Mouse (Mus musculus): Measurements from ENCODE around the gene Arpc4.

DNA sequence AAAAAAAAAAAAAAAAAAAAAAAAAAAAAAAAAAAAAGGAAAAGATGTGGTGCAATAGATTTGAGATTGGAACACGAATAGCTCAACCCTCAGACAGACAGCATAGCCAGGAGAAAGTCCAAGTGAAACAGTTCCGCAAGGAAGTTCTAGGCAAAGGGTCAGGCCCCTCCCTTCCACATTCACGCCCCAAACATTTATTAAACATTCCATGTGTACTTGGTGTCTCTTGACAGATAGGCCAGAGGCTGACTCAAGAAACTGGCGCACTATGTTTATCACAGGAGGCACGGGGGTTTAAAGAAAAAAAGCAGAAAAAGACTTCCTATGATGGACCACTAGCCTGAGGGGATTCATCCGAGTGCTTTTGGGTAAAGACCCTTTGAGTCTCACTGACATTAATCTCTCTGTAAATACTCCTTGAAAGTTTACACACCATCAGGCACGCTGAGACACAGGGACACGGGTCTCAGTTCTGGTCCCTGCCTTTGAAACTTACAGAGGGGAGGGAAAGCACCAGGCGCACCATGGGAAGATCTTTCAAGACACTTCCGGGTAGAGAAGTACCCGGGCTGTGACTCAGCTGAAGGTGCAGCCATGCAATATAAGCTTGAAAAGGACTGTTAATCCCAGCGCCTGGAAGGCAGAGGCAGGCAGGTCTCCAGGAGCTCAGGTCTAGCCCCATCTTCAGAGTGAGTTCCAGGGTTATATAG, 61.0 kb downstream of the Arpc4 start:
- TF ChIP-seq POLR2A (IDR thresholded peaks at IDR 0.05; ENCODE audit: low read depth, low read length) (no peak; the same call in 1 of the 2 replicates), USF1 (IDR thresholded peaks at IDR 0.05; ENCODE audit: low read depth, low read length) (no peak), MAX (IDR thresholded peaks at IDR 0.05; ENCODE audit: low read length) (no peak), CTCF (conservative IDR thresholded peaks at IDR 0.05 in 1 of 2, IDR thresholded peaks at IDR 0.05 in 1 of 2; ENCODE audit: low read depth in 2 of 2, low read length in 2 of 2) (no peak), MYC (IDR thresholded peaks at IDR 0.05; ENCODE audit: low read depth, low read length) (no peak), NRF1 (IDR thresholded peaks at IDR 0.05; ENCODE audit: low read depth, low read length) (no peak), RAD21 (IDR thresholded peaks at IDR 0.05; ENCODE audit: low read depth, low read length) (no peak), ZC3H11A (IDR thresholded peaks at IDR 0.05; ENCODE audit: low read depth, low read length) (no peak), BHLHE40 (IDR thresholded peaks at IDR 0.05; ENCODE audit: low read depth, low read length) (no peak), ZMIZ1 (IDR thresholded peaks at IDR 0.05; ENCODE audit: low read depth, low read length) (no peak), RCOR1 (conservative IDR thresholded peaks at IDR 0.05; ENCODE audit: low read depth, low read length) (no peak), MAFK (IDR thresholded peaks at IDR 0.05; ENCODE audit: insufficient replicate concordance, low read length) (no peak), EP300 (IDR thresholded peaks at IDR 0.05; ENCODE audit: low read length) (no peak)
